Mouse (Mus musculus): ENCODE data around the gene Fam53b. TPM values are rescaled to one million over a fixed set of nuclear protein-coding genes. Genes with fewer than 3 reads are reported as not detected.

The Fam53b gene
- total RNA-seq (2021) = 10 to 100 TPM; 29.2 to 34.1 TPM
- long read RNA-seq, experiment 1, partial matches to known transcripts = 2 of 14 reads
- long read RNA-seq, experiment 1, other reads (novel, unspliced or antisense) = 12 of 14 reads
- long read RNA-seq, experiment 2, full-length matches to known transcripts = 5 of 8 reads
- long read RNA-seq, experiment 2, partial matches to known transcripts = 1 of 8 reads
- long read RNA-seq, experiment 2, other reads (novel, unspliced or antisense) = 2 of 8 reads

- intact Hi-C loops (cut with DNase I) = loop anchor here (2.0 to 5.0 kb wide), 5 partner anchors 39 to 141 kb away; partner anchors contain the start of gene Eef1akmt2
- DNase-seq = peak; percentile 83
Observed at GRCm38 (mm10) chr7:132813416-132814088, at the start of gene Fam53b. TSS of gene Fam53b (minus strand) at chr7:132813886.

GRCm38 (mm10) chr7:132859042-132859958, 45.6 kb upstream of the Fam53b start, which contains the start of gene Abraxas2:
TSS of gene Abraxas2 (plus strand) at chr7:132859225.
- intact Hi-C loops (cut with DNase I) = loop anchor here (5.0 to 10.0 kb wide), 2 partner anchors 143 to 776 kb away; partner anchors contain the start of gene Edrf1
- peak; percentile 87 to 92 for DNase-seq

GRCm38 (mm10) chr7:132858043-132858608, 44.4 kb upstream of the Fam53b start:
- intact Hi-C loops (cut with DNase I) = loop anchor here (5.0 to 10.0 kb wide), 2 partner anchors 144 to 777 kb away; partner anchors contain the start of gene Edrf1
- no peak for DNase-seq

GRCm38 (mm10) chr7:132856083-132856482, 42.4 kb upstream of the Fam53b start:
- intact Hi-C loops (cut with DNase I) = loop anchor here (5.0 to 10.0 kb wide), 2 partner anchors 146 to 779 kb away; partner anchors contain the start of gene Edrf1
- no peak for DNase-seq

- no peak for DNase-seq
- intact Hi-C loops (cut with DNase I) = loop anchor here (5.0 to 10.0 kb wide), 4 partner anchors 42 to 781 kb away; partner anchors contain the start of genes Edrf1 and Fam53b
Observed at GRCm38 (mm10) chr7:132853946-132854345, 40.3 kb upstream of the Fam53b start.

GRCm38 (mm10) chr7:132853361-132853760, 39.7 kb upstream of the Fam53b start:
- no peak for DNase-seq
- intact Hi-C loops (cut with DNase I) = loop anchor here (5.0 to 10.0 kb wide), 4 partner anchors 41 to 781 kb away; partner anchors contain the start of genes Edrf1 and Fam53b

- DNase-seq = peak; percentile 80 to 83
- intact Hi-C loops (cut with DNase I) = loop anchor here (5.0 to 10.0 kb wide), 4 partner anchors 40 to 782 kb away; partner anchors contain the start of genes Edrf1 and Fam53b
Observed at GRCm38 (mm10) chr7:132852173-132852844, 38.6 kb upstream of the Fam53b start, which contains the start of gene Eef1akmt2. TSS of gene Eef1akmt2 (minus strand) at chr7:132852673.

- intact Hi-C loops (cut with DNase I) = no loop called here
- DNase-seq = no peak
Observed at GRCm38 (mm10) chr7:132843152-132843551, 29.5 kb upstream of the Fam53b start.

GRCm38 (mm10) chr7:132842455-132842854, 28.8 kb upstream of the Fam53b start:
- intact Hi-C loops (cut with DNase I) = no loop called here
- DNase-seq = no peak

- DNase-seq = no peak
- intact Hi-C loops (cut with DNase I) = no loop called here
Observed at GRCm38 (mm10) chr7:132841287-132841686, 27.6 kb upstream of the Fam53b start.

- intact Hi-C loops (cut with DNase I) = loop anchor here (5.0 kb wide), 1 partner anchor 46 kb away; no protein-coding TSS in a partner anchor
- DNase-seq = no peak
Observed at GRCm38 (mm10) chr7:132830955-132831354, 17.3 kb upstream of the Fam53b start.

GRCm38 (mm10) chr7:132824346-132825022, 10.8 kb upstream of the Fam53b start:
- DNase-seq = no peak
- intact Hi-C loops (cut with DNase I) = no loop called here

GRCm38 (mm10) chr7:132823832-132824231, 10.1 kb upstream of the Fam53b start:
- intact Hi-C loops (cut with DNase I) = no loop called here
- DNase-seq = no peak

GRCm38 (mm10) chr7:132820692-132821091, 7.0 kb upstream of the Fam53b start:
- intact Hi-C loops (cut with DNase I) = no loop called here
- DNase-seq = no peak

GRCm38 (mm10) chr7:132817056-132817455, 3.4 kb upstream of the Fam53b start:
- intact Hi-C loops (cut with DNase I) = no loop called here

GRCm38 (mm10) chr7:132816528-132816927, 2.8 kb upstream of the Fam53b start:
- no peak for DNase-seq
- intact Hi-C loops (cut with DNase I) = no loop called here

More at GRCm38 (mm10) chr7:132817056-132817455, 3.4 kb upstream of the Fam53b start:
- DNase-seq = no peak

GRCm38 (mm10) chr7:132815081-132815480, 1.4 kb upstream of the Fam53b start:
- intact Hi-C loops (cut with DNase I) = no loop called here
- no peak for DNase-seq

GRCm38 (mm10) chr7:132814089-132814450, 384 bp upstream of the Fam53b start:
- intact Hi-C loops (cut with DNase I) = loop anchor here (5.0 kb wide), 4 partner anchors 38 to 142 kb away; partner anchors contain the start of gene Eef1akmt2
- no peak for DNase-seq
